Mouse (Mus musculus): ENCODE data around the gene Rgma. TPM values are rescaled to one million over a fixed set of nuclear protein-coding genes. Genes with fewer than 3 reads are reported as not detected.
A peak's percentile ranks its signal among the peaks of the same experiment; 100 is the strongest.

Gene Rgma
- polyA plus RNA-seq, 1 experiment from 2014 or later, result 23.4 TPM

DNA sequence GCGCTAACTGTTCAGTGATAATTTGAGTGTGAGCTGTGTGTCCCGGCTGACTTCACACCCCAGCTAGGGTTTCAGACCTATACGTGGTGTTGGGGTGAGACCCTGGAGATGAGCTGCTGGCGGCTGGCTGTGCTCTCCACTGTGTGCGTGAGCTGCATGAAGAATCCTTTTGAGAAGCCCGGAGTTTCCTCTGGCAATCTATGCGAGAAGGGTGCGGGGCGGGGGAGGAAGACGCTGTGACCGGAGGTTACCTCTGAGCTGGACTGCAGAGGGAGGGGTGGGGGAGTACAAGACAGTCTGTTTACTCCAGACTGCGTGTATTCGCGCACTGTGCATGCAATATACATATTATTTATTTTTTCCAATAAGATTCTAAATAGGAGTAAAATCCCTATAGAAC, 582 bp upstream of the Rgma start:
- peak; percentile 57 for DNase-seq (ENCODE audit: low spot score)
- H3K27ac ChIP-seq (replicated peaks), result peak overlapping the region; percentile 90; the same call in 1 of the 2 replicates
- H3K4me3 ChIP-seq, result peak overlapping the region; percentile 83
- no peaks in the 10 kb centered on the region for H3K36me3 ChIP-seq (replicated peaks)
- peaks cover 93% of the 10 kb centered on the region for H3K27me3 ChIP-seq (replicated peaks; ENCODE audit: low read depth, poor library complexity, severe bottlenecking)
- H3K9me3 ChIP-seq, result no peaks in the 10 kb centered on the region
- H3K4me1 ChIP-seq, result peaks cover 63% of the 10 kb centered on the region
- under 1% methylated on average over 14 of the region's 14 CpGs for WGBS

DNA sequence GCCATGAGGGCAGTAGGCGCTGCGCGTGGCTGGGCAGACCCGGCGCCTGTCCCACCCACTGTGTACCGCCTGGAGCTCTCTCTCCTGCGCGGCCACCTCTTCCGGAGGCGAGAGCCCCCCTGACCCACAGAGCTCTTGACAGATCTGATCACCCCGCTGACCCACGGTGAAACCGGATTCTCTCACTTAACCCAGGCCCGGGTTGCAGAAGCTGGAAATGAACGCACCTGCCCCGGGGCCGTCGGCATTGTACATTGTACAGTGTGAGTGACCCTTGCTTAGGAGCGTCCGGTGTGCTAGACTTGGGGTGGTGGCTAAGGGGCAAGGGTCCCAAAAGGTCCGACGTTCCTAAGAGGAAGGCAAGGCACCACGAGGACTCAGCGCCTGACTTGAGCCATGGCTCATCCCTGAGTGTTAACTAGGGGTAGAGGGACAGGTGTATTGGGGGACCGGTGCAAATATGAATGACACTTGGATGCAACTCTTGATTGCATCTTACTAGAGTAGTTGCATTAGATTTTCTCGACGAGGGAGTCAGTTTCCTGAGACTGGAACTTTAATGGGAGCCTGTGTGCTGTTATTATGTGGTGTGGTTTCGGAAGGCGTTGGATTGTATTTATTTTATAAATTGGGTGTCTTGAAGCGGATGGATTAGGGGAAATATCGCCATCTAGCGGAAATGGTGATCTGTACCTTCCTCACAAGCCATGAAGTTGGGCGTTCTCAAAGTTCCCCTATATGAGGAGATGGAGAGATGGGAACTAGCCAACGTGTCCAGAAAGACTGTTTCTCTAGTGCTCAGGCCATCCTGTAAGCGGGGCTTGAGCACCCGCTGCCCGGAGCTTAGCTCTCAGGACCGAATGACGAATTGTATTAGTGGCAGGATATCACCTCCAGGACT, 1.0 kb downstream of the Rgma start:
- Histone ChIP-seq H3K4me1 (peaks cover 68% of the 10 kb centered on the region), H3K27me3 (replicated peaks; ENCODE audit: low read depth, poor library complexity, severe bottlenecking) (peaks cover 77% of the 10 kb centered on the region), H3K4me3 (peak overlapping the region; percentile 83), H3K9me3 (no peaks in the 10 kb centered on the region), H3K27ac (replicated peaks) (peak overlapping the region; percentile 90), H3K36me3 (replicated peaks) (no peaks in the 10 kb centered on the region)
- under 1% methylated on average over 39 of the region's 39 CpGs for WGBS
- DNase-seq (ENCODE audit: low spot score), result peak; percentile 67

DNA sequence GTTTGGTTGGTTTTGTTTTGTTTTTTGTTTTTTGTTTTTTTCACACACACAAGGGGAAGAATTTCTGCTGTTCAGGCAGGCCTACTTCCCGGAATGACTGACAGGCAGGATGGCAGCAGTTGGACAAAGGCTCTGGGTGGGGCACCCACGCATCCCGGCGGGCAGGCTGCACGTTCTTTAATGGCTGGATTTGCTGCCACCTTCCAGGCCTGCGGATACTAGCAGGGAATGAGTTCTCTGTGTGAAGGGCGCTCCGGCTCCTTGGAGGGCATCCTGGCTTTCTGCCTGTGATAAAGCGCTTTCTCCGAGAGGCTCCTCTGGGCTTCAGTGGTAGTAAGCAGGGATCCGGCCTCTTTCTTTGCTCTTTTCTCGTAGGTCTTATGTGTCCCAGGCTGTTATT, 2.0 kb downstream of the Rgma start:
- Histone ChIP-seq H3K4me1 (peaks cover 69% of the 10 kb centered on the region), H3K4me3 (peak overlapping the region; percentile 83), H3K27ac (replicated peaks) (peak overlapping the region; percentile 72), H3K27me3 (replicated peaks; ENCODE audit: low read depth, poor library complexity, severe bottlenecking) (peaks cover 67% of the 10 kb centered on the region), H3K9me3 (no peaks in the 10 kb centered on the region), H3K36me3 (replicated peaks) (no peaks in the 10 kb centered on the region)
- DNase-seq (ENCODE audit: low spot score), result no peak
- 41% methylated on average over 12 of the region's 12 CpGs for WGBS

DNA sequence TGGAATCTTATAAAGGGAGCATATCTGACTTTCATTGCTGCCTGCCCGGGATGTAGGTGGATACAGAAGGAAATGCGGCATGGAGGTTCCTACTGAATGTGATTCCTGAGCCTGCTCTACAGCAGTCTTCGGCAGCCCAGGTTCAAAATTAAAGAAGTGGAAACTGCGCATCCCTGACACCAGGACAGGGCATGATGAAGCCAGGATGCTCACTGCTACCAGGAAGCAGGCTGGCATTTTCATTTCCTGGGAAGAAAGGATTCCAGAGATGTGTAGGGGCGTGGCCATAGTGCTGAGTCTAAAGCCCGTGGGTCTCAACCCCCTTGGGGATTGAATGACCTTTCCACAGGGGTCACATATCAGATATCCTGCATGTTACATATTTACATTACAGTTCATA, 2.7 kb downstream of the Rgma start:
- H3K27ac ChIP-seq (replicated peaks), result 0 out of 2 replicates have a peak overlapping the region, but pooled peaks have one; percentile 27
- DNase-seq (ENCODE audit: low spot score), result no peak
- H3K9me3 ChIP-seq, result no peaks in the 10 kb centered on the region
- peak overlapping the region; percentile 83 for H3K4me3 ChIP-seq
- peaks cover 60% of the 10 kb centered on the region for H3K27me3 ChIP-seq (replicated peaks; ENCODE audit: low read depth, poor library complexity, severe bottlenecking)
- H3K36me3 ChIP-seq (replicated peaks), result no peaks in the 10 kb centered on the region
- WGBS, result 72% methylated on average over 6 of the region's 6 CpGs
- peaks cover 64% of the 10 kb centered on the region for H3K4me1 ChIP-seq

DNA sequence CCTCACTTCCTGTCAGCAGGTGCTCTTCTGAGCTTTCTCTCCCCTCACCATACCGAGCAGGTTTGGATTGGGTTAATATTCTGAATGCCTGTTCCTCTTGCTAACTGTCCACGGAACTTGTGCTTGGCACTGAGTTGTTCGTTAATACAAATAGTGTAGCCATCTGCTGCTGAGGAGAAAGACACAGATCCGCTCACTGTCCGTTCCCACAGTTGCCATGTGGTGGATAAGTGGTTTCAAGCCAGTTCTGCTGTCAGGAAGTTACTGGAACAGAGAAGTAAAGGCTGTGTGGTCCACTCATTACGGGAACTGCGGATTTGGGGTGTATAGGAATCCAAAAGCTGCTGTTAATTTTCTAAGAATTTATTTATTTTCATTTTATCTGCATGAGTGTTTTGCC, 7.5 kb downstream of the Rgma start:
- DNase-seq (ENCODE audit: low spot score), result no peak
- 87% methylated on average over 7 of the region's 7 CpGs for WGBS
- no peaks in the 10 kb centered on the region for H3K9me3 ChIP-seq
- H3K4me1 ChIP-seq, result peaks cover 42% of the 10 kb centered on the region
- no peak overlapping the region for H3K4me3 ChIP-seq
- peaks cover 16% of the 10 kb centered on the region for H3K27me3 ChIP-seq (replicated peaks; ENCODE audit: low read depth, poor library complexity, severe bottlenecking)
- H3K27ac ChIP-seq (replicated peaks), result no peak overlapping the region
- H3K36me3 ChIP-seq (replicated peaks), result 0 out of 2 replicates have a peak, but pooled peaks cover 9% of the 10 kb centered on the region

DNA sequence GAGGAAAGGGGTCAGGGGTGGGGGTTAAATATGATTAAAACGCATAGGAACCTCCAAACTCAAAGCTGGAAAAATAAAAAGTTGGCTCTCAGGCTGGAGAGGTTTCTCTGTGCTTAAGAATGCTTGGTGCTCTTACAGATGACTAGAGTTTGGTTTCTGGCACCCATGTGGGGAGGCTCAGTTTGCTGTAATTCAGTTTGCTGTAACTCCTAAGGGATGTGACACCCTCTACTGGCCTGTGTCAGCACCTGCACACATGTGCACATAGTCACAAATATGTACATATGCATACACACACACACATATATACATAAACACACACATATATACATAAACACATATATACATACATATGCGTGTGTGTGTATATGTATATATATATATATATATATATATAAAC, 13.6 kb downstream of the Rgma start:
- no peak overlapping the region for H3K4me3 ChIP-seq
- H3K36me3 ChIP-seq (replicated peaks), result peaks cover 13% of the 10 kb centered on the region
- H3K9me3 ChIP-seq, result no peaks in the 10 kb centered on the region
- DNase-seq (ENCODE audit: low spot score), result no peak
- 62% methylated on average over 2 of the region's 2 CpGs for WGBS
- H3K4me1 ChIP-seq, result peaks cover 46% of the 10 kb centered on the region
- H3K27me3 ChIP-seq (replicated peaks; ENCODE audit: low read depth, poor library complexity, severe bottlenecking), result 0 out of 2 replicates have a peak, but pooled peaks cover 4% of the 10 kb centered on the region
- no peak overlapping the region for H3K27ac ChIP-seq (replicated peaks)

DNA sequence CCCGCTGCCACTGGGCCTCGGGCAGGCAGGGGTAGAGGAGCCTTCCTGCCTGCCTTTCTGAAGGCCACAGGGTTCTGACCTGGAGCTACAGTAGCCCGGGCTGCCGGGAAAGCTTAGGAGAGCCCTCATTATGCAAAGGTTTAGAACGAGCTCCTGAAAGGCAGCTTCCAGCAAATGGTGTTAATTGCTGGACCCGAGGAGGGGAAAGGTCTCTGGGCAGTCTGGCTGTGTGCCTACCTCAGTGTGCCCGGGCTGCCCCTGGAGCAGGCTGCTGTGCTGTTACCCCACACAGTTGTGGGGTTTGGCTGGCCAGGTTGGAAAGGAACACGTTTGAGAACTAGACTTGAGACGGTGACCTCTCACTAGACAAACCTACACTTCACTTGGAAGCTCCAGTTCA, 14.1 kb downstream of the Rgma start:
- H3K36me3 ChIP-seq (replicated peaks), result peaks cover 19% of the 10 kb centered on the region

DNA sequence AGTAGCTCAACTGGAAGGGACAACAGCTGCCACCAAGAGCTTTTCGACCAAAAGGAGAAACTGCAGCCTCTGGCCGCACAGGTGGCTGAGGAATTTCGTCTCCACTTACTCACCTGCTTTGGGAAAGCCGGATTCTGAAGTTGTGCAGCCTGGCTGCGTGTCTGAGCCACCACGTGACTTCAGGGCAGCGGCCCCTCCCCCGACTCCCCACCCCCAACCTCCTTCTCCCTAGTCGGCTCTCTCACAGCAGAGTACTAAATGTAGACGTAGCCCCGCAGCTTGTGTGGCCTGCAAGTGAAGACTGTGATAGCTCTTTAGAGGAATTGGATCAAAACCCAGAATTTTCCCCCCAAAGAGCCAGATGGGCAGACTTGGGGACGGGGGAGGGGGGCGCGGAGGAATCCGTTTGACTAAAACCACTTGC, 14.6 kb downstream of the Rgma start:
- peaks cover 56% of the 10 kb centered on the region for H3K4me1 ChIP-seq
- H3K27me3 ChIP-seq (replicated peaks; ENCODE audit: low read depth, poor library complexity, severe bottlenecking), result 0 out of 2 replicates have a peak, but pooled peaks cover 4% of the 10 kb centered on the region
- peaks cover 24% of the 10 kb centered on the region for H3K36me3 ChIP-seq (replicated peaks)
- H3K9me3 ChIP-seq, result no peaks in the 10 kb centered on the region
- WGBS, result under 1% methylated on average over 15 of the region's 15 CpGs
- H3K4me3 ChIP-seq, result peak overlapping the region; percentile 93
- DNase-seq (ENCODE audit: low spot score), result peak; percentile 82
- H3K27ac ChIP-seq (replicated peaks), result peak overlapping the region; percentile 98

More for the DNA sequence above, 14.1 kb downstream of the Rgma start:
- Histone ChIP-seq H3K27ac (replicated peaks) (peak overlapping the region; percentile 98; the same call in 1 of the 2 replicates), H3K4me3 (peak overlapping the region; percentile 93), H3K4me1 (peaks cover 52% of the 10 kb centered on the region), H3K27me3 (replicated peaks; ENCODE audit: low read depth, poor library complexity, severe bottlenecking) (0 out of 2 replicates have a peak, but pooled peaks cover 4% of the 10 kb centered on the region), H3K9me3 (no peaks in the 10 kb centered on the region)
- 6% methylated on average over 9 of the region's 9 CpGs for WGBS
- no peak for DNase-seq (ENCODE audit: low spot score)

DNA sequence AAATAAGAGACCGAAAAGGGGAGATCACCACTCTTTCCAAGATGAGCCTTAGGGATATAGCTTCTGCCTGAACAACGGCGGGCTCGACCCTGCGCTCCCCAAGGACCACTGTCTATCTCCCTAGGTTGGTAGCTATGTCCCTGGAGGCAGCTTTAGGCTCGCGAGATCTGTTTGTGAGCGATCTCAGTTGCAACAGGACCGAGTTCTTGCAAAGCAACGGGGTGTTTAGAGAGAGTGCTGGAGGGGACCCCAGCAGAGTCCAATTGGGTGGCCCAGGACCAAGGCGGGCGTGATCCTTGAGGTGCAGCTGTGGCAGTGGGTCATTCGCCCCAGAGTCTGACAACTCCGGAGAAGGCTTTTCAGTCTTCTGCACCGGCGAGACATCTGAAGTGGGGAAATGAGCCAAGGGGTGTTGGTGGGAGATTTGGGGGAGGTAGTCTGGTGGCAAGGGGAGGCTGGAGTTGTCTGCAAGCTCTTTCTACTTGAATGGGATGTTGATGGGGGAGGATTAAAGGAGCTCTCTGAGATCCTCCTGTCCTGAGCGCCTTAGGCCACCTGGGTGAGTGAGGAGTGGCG, 15.2 kb downstream of the Rgma start:
- under 1% methylated on average over 18 of the region's 18 CpGs for WGBS
- Histone ChIP-seq H3K27ac (replicated peaks) (peak overlapping the region; percentile 98), H3K9me3 (no peaks in the 10 kb centered on the region), H3K4me1 (peaks cover 63% of the 10 kb centered on the region), H3K4me3 (peak overlapping the region; percentile 93), H3K27me3 (replicated peaks; ENCODE audit: low read depth, poor library complexity, severe bottlenecking) (0 out of 2 replicates have a peak, but pooled peaks cover 4% of the 10 kb centered on the region), H3K36me3 (replicated peaks) (peaks cover 30% of the 10 kb centered on the region)
- DNase-seq (ENCODE audit: low spot score), result no peak

DNA sequence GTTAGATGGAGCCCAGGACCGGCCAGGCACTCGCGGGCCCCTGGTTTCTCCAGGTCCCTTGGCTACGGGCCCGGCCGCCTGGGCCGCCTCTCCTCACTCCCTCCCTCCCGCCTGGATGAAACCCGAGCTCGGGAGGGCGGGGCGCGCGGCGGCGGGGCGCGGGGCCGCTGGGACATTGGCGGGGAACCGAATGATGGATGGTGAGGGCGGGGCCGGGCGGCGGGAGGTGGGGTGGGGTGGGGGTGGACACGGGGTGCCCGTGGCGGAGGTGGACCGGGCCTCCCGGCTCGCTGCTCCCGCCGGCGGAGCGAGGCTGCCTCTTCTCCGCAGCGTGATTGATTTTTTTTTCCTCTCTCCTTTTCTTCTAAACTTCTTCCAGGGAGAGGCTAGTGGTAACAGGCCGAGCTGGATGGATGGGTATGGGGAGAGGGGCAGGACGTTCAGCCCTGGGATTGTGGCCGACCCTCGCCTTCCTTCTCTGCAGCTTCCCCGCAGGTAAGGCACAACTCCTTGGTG, 15.8 kb downstream of the Rgma start:
- peaks cover 35% of the 10 kb centered on the region for H3K36me3 ChIP-seq (replicated peaks)
- H3K9me3 ChIP-seq, result no peaks in the 10 kb centered on the region
- peaks cover 66% of the 10 kb centered on the region for H3K4me1 ChIP-seq
- WGBS, result under 1% methylated on average over 42 of the region's 42 CpGs
- H3K27ac ChIP-seq (replicated peaks), result peak overlapping the region; percentile 98
- DNase-seq (ENCODE audit: low spot score), result peak; percentile 96
- H3K4me3 ChIP-seq, result peak overlapping the region; percentile 93
- 0 out of 2 replicates have a peak, but pooled peaks cover 4% of the 10 kb centered on the region for H3K27me3 ChIP-seq (replicated peaks; ENCODE audit: low read depth, poor library complexity, severe bottlenecking)

DNA sequence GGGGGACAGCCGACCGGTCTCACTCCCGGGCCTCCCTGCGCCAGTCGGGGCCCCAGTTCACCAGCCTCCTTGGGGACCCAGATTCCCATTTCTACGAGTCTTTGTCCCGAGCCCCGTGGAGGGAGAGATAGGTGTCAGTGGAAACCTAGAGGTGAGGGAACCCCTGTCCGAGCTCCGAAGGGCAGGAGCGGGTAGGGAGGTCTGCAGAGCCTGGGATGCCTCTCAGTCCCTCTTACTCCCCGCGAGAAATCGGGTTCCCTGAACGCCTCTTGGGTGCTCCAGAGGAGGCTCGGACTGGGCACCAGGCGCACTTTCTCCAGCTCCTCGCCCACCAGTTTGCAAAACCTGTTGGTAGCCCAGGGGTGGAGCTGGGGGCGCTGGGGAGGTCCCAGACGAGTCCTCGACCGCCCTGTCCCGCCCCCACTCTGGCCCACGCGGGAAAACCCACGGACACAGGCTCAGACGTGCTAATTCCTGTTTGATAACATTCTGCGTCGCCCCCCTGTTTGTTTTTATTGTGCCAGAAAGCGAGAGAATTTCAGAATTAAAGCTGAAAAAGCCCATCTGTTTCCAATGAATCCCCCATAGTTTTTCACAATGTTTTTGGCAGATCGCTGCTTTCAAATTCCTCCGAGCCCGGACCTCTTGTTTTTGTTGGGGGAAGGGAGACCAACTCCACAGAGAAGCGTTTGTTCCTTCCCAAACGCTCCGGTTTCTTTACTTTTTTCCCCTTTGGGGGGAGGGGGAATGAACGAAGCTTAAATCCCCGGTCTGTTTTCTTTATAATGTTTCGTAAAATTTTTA, 16.4 kb downstream of the Rgma start:
- no peaks in the 10 kb centered on the region for H3K9me3 ChIP-seq
- peaks cover 68% of the 10 kb centered on the region for H3K4me1 ChIP-seq
- H3K4me3 ChIP-seq, result peak overlapping the region; percentile 93
- H3K27me3 ChIP-seq (replicated peaks; ENCODE audit: low read depth, poor library complexity, severe bottlenecking), result 0 out of 2 replicates have a peak, but pooled peaks cover 4% of the 10 kb centered on the region
- peaks cover 42% of the 10 kb centered on the region for H3K36me3 ChIP-seq (replicated peaks)
- H3K27ac ChIP-seq (replicated peaks), result peak overlapping the region; percentile 98
- under 1% methylated on average over 39 of the region's 39 CpGs for WGBS
- peak; percentile 81 for DNase-seq (ENCODE audit: low spot score)

DNA sequence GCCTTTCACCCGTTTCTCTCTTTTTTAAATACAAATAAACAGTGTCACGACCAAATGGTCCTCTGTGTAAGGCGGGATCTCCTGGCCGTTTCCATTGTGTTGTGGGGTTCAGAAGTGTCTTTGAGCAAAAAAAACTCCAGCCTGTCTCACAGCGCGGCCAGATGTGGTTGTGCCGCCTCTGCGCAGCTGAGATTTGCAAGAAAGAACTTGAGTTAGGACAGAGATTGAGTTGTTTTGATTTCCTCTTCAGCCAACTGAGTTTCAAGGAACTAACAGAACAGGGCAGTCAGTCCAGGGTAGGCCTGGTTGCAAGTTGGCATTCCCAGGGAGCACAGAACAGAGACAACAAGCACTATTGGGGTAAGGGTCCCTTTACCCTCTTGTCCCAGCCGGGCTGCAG, 17.1 kb downstream of the Rgma start:
- Histone ChIP-seq H3K9me3 (no peaks in the 10 kb centered on the region), H3K27ac (replicated peaks) (peak overlapping the region; percentile 98), H3K27me3 (replicated peaks; ENCODE audit: low read depth, poor library complexity, severe bottlenecking) (peaks cover 4% of the 10 kb centered on the region; the same call in 1 of the 2 replicates), H3K4me3 (peak overlapping the region; percentile 93), H3K36me3 (replicated peaks) (peaks cover 44% of the 10 kb centered on the region), H3K4me1 (peaks cover 70% of the 10 kb centered on the region)
- under 1% methylated on average over 9 of the region's 9 CpGs for WGBS
- DNase-seq (ENCODE audit: low spot score), result peak; percentile 65
